Mouse (Mus musculus) Muller cell, postnatal 12 days (primary cell): ENCODE results near the gene Ano6.

ENCODE experiments used
- DNase-seq: peaks from one replicate; pipeline ENCODE4 v3.0.0-alpha.2; 2015; ENCODE audit errors: inconsistent ontology term

The Ano6 gene

GRCm38 (mm10) chr15:95796062-95796461 is 5.4 kb downstream of the Ano6 start:
- DNase-seq = no peak

- DNase-seq = no peak
These were observed 6.7 kb downstream of the Ano6 start for GRCm38 (mm10) chr15:95797144-95797983.

DNA sequence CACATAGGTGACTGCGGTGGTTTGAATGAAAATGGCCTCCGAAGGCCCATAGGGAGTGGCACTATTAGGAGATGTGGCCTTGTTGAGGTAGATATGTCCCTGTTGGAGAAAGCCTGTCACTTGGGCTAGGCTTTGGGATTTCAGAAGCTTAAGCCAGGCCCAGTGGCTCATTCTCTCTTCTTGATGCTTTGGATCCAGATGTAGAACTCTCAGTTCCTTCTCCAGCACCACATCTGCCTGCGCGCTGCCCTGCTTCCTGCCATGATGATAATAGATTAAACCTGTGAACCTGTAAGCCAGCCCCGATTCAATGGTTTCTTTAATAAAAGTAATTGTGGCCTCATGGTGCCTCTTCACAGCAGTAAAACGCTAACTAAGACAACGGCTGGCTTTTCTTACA is 7.6 kb downstream of the Ano6 start:
- no peak for DNase-seq

DNA sequence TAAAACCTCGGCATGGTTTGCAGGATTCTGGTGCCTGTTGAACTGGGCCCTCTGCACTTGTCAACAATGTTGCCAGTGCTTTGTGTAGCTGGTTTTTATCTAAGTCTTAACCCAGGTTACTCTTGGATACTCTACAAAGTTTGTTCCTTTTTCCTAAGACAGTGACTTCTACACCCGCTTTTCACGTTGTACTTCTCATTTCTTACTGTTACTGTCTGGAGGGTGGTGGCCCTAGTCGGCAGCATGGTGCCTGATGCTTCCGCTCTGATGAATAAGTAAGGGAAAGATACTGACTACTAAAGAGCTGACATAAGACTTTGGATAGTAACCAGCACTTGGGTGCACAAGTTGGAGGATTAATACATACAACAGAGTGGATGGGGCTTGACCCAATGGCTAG is 9.0 kb downstream of the Ano6 start:
- no peak for DNase-seq

GRCm38 (mm10) chr15:95800051-95800450 is 9.4 kb downstream of the Ano6 start:
- no peak for DNase-seq

- no peak for DNase-seq
These were observed 10.8 kb downstream of the Ano6 start for GRCm38 (mm10) chr15:95801261-95801979.

DNA sequence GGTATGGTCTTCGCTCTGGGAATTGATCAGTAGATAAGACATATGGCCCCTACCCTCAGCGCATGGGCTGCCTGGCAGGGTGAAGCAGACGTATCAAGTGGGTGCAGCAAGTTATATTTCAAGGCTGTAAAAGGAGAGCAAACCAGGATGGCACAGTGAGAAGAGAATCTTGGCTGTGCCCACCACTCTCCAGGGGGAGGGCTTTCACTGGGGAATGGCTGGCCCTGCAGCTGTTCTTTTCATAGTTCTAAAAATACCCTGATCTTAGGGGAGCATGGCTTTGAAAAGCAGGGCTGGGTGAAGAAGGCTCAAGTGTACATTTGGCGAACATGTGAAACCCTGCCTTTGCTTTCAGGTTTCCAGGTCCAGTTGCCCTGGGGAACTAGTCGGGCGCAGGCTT is 11.5 kb downstream of the Ano6 start:
- no peak for DNase-seq

GRCm38 (mm10) chr15:95802762-95803161 is 12.1 kb downstream of the Ano6 start:
- peak; percentile 45 for DNase-seq

DNA sequence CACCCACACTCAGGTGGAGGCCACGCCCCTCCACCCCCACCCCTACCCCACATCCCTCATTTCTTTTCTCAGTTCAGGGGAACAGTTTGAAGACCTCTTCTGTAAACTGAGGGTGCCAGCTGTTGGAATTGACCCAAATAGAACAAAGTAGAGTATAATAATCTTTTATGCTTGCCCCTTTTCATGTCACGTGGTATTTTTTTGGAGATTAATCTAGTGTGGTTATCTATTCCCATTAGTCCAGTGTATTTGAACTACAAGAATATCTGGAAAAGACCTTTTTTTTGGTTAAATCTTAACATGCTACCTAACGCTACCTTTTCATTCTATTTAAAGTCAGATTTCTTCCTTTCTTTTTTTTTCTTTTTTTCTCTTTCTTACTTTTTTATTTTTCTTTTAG is 12.8 kb downstream of the Ano6 start:
- DNase-seq = no peak

DNA sequence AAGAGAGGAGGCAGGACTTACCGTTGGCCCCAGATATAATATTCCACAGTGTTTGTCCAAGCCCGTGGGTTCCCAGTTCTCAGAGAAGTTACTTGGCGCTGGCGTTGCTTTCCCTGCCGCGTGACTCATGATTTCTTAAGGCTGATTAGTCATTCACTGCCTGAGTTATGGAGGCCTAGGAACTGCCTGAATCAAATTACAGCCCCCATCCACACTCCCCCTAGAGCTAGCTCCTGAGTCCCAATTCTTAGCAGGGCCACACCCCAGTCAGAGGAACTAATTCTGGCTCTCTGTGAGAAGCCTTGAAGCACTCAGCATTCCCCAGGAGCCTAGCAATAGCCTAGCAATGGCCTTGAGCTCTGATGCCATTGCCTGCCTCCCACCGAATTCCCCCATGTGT is 13.6 kb downstream of the Ano6 start:
- DNase-seq = peak; percentile 88

DNA sequence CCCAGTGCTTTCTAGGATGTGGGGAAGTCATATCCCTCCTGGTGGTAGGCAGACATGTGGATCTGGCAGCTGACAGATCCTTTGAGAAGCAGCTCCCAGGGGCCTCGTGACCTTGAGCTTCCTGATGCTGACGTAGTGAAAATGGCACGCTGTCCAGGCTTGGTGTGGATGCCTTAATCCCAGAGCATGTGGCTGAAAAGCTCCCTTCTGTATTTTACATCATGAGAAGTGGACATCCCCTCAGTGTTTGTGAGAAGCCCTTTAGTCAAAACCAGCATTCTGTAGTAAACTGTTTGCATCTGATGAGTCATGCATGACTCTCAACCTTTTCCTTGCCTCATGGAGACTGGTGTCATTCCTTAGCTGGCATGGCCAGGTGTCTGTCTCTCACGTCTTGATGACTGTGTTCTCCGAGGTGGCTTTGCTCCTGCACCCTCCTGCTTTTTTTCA is 14.4 kb downstream of the Ano6 start:
- DNase-seq = peak; percentile 37

GRCm38 (mm10) chr15:95807908-95808307 is 17.3 kb downstream of the Ano6 start:
- DNase-seq = no peak

DNA sequence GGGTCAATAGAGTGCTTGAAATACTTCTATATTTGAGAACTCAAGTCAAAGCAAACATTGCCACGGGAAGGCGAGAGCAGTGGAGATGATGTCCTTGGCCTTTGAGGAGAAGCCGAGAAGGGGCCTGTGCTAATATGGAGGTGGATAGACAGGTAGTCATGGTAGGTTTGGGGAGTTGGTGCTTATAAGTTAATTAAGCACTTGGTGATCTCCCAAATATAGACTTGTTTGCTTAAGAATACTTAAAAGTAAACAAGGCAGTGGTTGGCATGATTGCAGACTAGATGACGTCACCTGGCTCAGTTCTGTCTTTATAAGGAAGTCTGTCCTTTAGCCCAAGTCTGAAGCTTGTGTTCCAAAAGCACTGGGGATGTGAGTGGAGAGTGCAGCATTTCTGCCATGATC is 19.7 kb downstream of the Ano6 start:
- no peak for DNase-seq

DNA sequence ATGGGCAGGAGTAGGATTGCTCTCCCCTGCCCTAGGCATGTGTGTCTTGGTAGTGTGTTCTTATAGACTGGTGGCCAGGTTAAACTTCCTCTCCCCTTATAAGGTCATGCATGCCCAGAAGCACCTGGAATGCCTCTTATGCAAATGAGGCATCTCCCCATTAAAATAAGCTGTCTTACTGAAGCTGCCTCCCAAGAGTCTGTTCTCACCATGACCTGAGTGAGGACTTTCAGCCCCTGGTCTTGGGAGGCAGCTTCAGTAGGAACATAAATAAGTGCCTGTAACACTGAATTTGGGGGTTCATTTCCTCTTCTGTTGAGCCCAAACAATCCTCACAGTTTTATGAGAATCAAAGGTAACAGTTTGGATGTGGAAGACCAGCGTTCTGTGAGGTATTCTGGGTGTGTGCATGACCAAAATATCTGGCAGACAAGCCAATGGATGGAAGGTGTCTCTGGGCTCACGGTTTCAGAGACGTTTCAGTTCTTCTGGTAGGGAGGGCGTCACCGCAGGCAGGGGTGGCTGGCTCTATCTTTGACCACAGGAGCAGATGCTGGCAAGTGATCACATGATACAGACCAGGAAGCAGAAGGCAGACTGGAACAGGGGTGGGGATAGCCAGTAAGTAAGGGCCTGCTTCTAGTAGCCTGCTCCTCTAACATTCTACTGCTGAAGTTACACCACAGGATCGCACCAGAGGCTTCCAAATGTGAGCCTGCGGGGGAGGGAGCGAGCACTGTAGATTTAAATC is 22.4 kb downstream of the Ano6 start:
- no peak for DNase-seq

GRCm38 (mm10) chr15:95817501-95817900 is 26.9 kb downstream of the Ano6 start:
- no peak for DNase-seq

DNA sequence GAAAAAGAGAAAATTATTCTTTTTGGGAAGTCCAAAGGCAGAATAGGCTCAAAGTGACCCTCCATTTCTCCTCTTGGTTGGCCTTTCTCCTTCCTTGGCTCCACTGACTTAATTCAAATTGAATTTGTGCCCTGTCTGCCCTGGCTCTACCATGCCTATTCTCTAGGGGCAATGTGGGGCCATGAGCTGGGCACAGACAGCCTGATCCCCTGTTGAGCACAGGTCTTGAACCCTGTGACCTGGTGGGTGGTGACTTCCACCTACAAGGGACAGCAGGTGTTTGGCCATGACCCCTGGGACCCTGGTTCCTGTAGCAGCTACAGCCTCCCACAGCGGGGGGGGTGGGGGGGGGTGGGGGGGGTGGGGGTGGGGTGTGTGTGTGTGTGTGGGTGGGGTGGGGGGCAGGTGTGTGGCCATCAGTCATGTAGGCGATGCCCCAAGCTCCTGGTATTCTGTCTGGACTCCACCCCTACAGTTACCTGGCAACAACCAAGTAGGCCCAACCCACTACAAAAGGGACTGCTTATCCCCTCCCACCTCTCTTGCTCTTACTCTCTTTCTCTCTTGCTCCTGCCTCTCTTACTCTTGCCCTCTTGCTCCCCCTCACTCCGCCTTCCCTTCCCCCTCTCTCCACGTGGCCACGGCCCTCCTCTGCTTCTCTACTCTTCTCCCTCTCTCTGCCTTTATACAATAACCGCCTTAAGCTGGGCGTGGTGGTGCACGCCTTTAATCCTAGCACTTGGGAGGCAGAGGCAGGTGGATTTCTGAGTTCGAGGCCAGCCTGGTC is 28.8 kb downstream of the Ano6 start:
- no peak for DNase-seq

- DNase-seq = no peak
These were observed 29.5 kb downstream of the Ano6 start for GRCm38 (mm10) chr15:95820142-95820541.

- no peak for DNase-seq
These were observed 30.0 kb downstream of the Ano6 start for GRCm38 (mm10) chr15:95820678-95821077.

- DNase-seq = no peak
These were observed 31.5 kb downstream of the Ano6 start for GRCm38 (mm10) chr15:95822099-95822498.

- DNase-seq = no peak
These were observed 33.0 kb downstream of the Ano6 start for GRCm38 (mm10) chr15:95823383-95824306.
